Mouse (Mus musculus) liver, embryonic 14 days (tissue): Measurements from ENCODE around the gene Pou3f1. TPM values are rescaled to one million over a fixed set of nuclear protein-coding genes. Genes with fewer than 3 reads are reported as not detected.

Experiments
- polyA plus RNA-seq: library from polyadenylated mRNA; depleted of rRNA; stranded (reverse); fragments of >200 nt; gene quantifications from 2 replicates; pipeline ENCODE4 v1.2.3, GENCODE M21; 2012; rRNA removed

The Pou3f1 gene
- polyA plus RNA-seq: 0.01 TPM in 2 replicates

DNA sequence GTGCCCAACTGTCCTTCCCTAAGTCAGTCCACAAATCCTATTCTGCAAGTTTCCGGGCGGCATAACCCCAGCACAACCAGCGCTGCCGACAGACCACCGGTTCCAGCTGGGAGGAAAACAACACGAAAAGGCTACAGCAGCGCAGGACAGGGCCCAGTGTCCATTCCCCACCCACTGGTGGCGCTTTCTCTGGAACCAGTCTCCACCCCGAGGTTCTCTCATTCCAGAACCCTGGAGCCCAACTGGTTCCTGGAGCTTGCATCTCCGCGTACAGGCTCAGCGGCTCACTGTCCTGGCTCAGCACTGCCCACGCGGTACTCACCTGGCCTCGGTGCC, at the start of gene Pou3f1:
Gene Pou3f1, plus strand, starts transcription at position 290 of the 336 bp plus-strand sequence.

DNA sequence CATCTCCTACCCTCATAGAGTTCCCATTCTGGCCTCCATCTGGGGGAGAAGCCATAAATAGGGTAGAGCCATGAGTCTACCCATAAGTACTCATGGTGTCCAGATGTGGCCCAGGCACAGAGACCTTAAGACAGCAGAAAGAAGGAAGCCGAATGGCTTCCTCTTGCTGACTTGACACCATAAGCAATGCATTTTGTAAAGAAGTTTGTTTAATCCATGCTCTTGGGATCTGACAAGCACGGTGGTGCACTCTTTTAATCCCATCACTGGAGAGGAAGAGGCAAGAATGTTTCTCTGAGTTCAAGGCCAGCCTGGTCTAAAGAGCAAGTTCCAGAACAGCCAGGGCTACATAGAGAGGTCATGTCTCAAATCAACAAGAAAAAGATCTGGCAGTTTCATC, 45.9 kb upstream of the Pou3f1 start, which contains the start of gene 3100002H09Rik:
Gene 3100002H09Rik, minus strand, starts transcription at position 101 of the 400 bp plus-strand sequence.

DNA sequence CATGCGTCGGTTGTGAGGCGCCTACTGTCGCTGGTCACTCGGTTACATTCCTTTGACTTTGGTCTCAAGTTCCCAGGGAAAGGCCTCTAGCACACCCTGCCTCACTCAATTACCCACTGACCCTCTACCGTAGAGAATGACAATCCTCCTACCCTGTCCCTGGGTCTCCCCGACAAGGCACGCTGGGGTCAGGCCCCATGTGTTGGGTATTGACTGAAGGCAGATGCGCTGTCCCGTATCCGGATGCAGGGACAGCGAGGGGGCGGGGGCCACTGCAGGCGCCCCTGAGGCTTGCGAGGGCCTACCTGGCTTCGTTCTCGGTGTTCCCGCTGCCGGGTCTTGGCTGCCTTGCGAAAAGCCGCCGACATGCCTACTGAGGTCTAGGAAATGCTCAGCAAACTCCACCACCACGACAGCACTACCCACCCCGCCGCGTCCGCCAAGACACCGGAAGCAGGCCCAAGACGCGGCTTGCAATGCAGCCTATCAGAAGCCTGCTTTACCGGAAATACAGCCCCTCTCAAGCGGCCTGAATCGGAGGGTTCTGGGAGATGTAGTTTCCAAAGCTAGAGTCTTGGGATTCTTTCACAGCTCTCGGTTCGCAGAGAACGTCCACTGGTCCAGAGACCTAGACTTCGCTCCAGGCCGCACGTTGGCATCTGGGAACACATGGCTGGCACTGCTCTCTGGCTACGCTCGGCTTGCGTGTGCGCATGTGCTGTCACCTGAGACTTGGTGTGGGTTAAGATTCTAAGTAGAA, 36.7 kb downstream of the Pou3f1 start, which contains the start of gene Utp11:
Gene Utp11, minus strand, starts transcription at position 466 of the 760 bp plus-strand sequence.

DNA sequence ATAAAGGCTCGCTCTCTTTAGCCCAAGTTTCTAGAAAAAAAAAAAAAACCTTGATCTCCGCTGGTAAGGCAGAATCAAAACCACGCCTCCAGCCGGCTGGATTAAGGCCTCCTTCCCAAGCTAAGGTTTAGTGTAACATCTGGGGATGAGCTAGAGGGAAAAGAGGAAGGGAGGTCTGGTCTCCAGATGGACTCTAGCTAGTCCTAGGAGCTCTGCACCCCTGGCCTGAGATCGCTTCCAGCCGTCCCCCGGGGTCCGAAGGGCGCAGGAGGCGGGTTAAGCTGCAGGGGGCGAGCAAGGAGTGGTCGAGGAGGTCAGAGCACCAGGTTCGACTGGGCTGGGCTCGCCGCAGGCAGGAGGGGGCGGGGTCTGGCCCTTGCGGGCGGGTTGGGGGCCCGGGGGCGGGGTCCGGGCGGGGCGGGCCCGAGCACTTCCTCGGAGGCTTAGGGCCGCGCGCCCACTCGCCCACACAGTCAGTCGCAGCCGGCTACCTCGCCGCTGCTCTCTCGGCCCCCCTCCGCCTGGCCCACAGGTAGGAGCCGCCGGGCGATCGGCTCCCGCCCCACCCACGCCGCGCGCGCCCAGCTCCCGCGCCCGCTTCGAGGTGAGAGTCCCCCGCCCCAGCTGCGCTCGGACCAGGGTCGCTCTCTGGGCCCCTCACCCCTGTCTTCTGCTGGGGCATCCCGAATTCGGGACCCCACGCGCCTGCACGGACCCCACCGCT, 43.8 kb downstream of the Pou3f1 start, which contains the start of gene Fhl3:
Gene Fhl3, plus strand, starts transcription at position 454 of the 724 bp plus-strand sequence.

Other genes with a start within 250 kb of the Pou3f1 start
- gene 3100002H09Rik, start 46.0 kb upstream of the Pou3f1 start, polyA plus RNA-seq: not detected in 2 replicates
- gene Utp11, start 36.8 kb downstream of the Pou3f1 start, polyA plus RNA-seq: 18.1 and 18.4 TPM in 2 replicates
- 2.5 and 3.4 TPM in 2 replicates for gene Fhl3, start 43.9 kb downstream of the Pou3f1 start, polyA plus RNA-seq
- 46.1 and 50.2 TPM in 2 replicates for gene Sf3a3, start 58.0 kb downstream of the Pou3f1 start, polyA plus RNA-seq
- 29.7 and 37.7 TPM in 2 replicates for gene Inpp5b, start 85.0 kb downstream of the Pou3f1 start, polyA plus RNA-seq
- gene Mtf1, start 145.3 kb downstream of the Pou3f1 start, polyA plus RNA-seq: 8.3 and 9.0 TPM in 2 replicates
- gene Yrdc, start 193.9 kb downstream of the Pou3f1 start, polyA plus RNA-seq: 19.6 and 27.2 TPM in 2 replicates
- gene 1110065P20Rik, start 194.4 kb downstream of the Pou3f1 start, polyA plus RNA-seq: 9.4 and 10.3 TPM in 2 replicates
- 0.01 and 0.03 TPM in 2 replicates for gene Maneal, start 205.4 kb downstream of the Pou3f1 start, polyA plus RNA-seq
- gene Epha10, start 224.1 kb downstream of the Pou3f1 start, polyA plus RNA-seq: 0.01 TPM in 1 of 2 replicates, not detected in the other